Mouse (Mus musculus): ENCODE measurements at regions not wholly inside any gene's neighbourhood (a gene's known extent, or its start where the extent isn't known, plus 50 kb on each side); places are given as distances from the start of the nearest gene placed in this dataset.
"Not testable (repeated sequence)": the region's sequence is repeated elsewhere in the genome, so short reads cannot be mapped to it uniquely, and the experiment has no call there.

DNA sequence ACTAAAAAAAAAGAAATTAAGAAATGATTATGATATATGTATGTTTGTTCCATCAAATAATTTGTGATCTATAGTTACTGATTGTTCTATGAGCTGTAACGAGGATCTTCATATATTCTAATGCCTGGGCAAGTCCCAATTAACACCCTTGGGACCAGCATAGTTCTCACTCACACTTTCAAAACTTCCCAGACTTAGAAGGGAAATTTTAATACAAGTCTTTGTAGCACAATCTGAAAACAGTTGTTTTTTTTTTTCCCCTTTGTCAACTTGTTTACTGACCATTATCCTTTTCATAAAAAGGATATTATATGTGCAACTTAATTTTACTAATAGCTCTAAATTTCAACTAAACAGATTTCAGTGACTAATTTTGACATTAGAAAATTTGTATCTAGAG, 257.1 kb downstream of the Tpbg start:
- Histone ChIP-seq H3K27me3 (ENCODE audit: control insufficient read depth, insufficient read depth, low read length) (no peaks in the 10 kb centered on the region), H3K9ac (ENCODE audit: low read length) (no peak overlapping the region), H3K4me2 (ENCODE audit: low read depth, low read length, severe bottlenecking) (no peak overlapping the region), H3K36me3 (ENCODE audit: control insufficient read depth, insufficient read depth, low read length) (no peaks in the 10 kb centered on the region), H3K27ac (ENCODE audit: low read depth, low read length) (no peak overlapping the region), H3K4me1 (replicated peaks; ENCODE audit: control insufficient read depth, insufficient read depth, low read length) (no peaks in the 10 kb centered on the region), H3K4me3 (ENCODE audit: low read depth, low read length) (no peak overlapping the region), H3K9me3 (ENCODE audit: control insufficient read depth, low read length) (no peaks in the 10 kb centered on the region)
- WGBS: 84% methylated on average over 1 of the region's 1 CpGs
- ATAC-seq (replicated peaks; ENCODE audit: low FRiP score) (no peak), DNase-seq (ENCODE audit: low spot score) (no peak)

DNA sequence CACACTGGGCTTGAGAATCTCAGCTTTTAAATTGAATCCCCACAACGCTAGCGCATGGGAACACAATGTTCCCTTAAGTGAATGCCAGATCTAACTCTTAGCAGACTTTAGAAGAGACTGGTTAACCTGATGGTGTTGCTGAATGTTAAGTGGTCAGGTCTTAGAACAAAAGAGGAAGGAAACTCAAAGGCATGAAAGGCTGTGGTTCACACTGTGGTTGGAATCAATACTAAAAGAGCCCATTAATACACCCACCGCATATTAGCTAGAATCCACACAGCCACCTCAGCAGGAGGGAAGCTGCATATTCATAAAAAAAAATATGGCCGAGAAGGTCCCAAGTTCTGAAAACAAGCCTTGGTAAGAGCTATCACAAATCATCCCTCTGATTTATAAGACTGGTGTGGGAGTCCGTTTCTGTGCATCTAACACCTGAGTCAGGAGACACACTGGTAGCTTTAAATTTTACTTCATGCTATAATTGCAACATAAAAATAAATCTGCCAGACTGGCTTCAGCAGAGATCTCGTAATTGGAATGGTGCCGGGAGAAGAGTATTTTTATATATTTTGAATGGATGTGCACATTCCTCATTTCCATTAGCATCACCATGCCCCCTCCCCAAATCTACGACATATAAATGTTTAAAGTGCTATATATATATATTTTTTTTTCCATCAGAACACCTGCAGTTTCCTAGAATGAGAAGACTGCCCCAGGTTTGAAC, 259.3 kb downstream of the Tpbg start:
- no peak overlapping the region for H3K4me2 ChIP-seq (ENCODE audit: low read depth, low read length, severe bottlenecking)
- no peak overlapping the region for H3K27ac ChIP-seq (ENCODE audit: low read depth, low read length)
- no peaks in the 10 kb centered on the region for H3K36me3 ChIP-seq (ENCODE audit: control insufficient read depth, insufficient read depth, low read length)
- WGBS: 85% methylated on average over 8 of the region's 8 CpGs
- no peaks in the 10 kb centered on the region for H3K27me3 ChIP-seq (ENCODE audit: control insufficient read depth, insufficient read depth, low read length)
- H3K4me1 ChIP-seq (replicated peaks; ENCODE audit: control insufficient read depth, insufficient read depth, low read length): no peaks in the 10 kb centered on the region
- DNase-seq (ENCODE audit: low spot score) (no peak), ATAC-seq (replicated peaks; ENCODE audit: low FRiP score) (no peak)
- H3K4me3 ChIP-seq (ENCODE audit: low read depth, low read length): no peak overlapping the region
- no peak overlapping the region for H3K9ac ChIP-seq (ENCODE audit: low read length)
- no peaks in the 10 kb centered on the region for H3K9me3 ChIP-seq (ENCODE audit: control insufficient read depth, low read length)

DNA sequence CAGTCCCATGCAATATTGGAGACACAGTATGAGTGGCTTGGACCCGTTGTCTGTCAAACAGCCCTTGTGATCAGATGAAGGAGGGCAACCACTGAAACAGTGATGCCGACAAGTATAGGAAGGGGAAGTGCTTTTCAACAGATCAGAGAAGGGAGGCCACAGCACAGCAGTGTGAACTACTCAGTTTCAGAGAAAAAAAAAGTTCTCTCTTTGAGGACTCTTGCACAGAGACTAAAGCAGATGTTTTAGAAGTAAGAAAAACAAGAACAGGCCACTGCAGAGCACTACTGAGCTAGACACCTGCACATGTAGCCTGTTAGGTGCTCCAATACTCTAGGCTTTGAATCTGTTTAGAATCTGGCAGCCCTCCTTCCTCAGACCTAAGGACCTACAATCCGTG, 261.4 kb downstream of the Tpbg start:
- Histone ChIP-seq H3K4me2 (ENCODE audit: low read depth, low read length, severe bottlenecking) (no peak overlapping the region), H3K4me1 (replicated peaks; ENCODE audit: control insufficient read depth, insufficient read depth, low read length) (no peaks in the 10 kb centered on the region), H3K27me3 (ENCODE audit: control insufficient read depth, insufficient read depth, low read length) (no peaks in the 10 kb centered on the region), H3K27ac (ENCODE audit: low read depth, low read length) (no peak overlapping the region), H3K9ac (ENCODE audit: low read length) (no peak overlapping the region), H3K4me3 (ENCODE audit: low read depth, low read length) (no peak overlapping the region), H3K36me3 (ENCODE audit: control insufficient read depth, insufficient read depth, low read length) (no peaks in the 10 kb centered on the region), H3K9me3 (ENCODE audit: control insufficient read depth, low read length) (no peaks in the 10 kb centered on the region)
- ATAC-seq (replicated peaks; ENCODE audit: low FRiP score): no peak
- DNase-seq (ENCODE audit: low spot score): no peak
- 87% methylated on average over 3 of the region's 3 CpGs for WGBS

DNA sequence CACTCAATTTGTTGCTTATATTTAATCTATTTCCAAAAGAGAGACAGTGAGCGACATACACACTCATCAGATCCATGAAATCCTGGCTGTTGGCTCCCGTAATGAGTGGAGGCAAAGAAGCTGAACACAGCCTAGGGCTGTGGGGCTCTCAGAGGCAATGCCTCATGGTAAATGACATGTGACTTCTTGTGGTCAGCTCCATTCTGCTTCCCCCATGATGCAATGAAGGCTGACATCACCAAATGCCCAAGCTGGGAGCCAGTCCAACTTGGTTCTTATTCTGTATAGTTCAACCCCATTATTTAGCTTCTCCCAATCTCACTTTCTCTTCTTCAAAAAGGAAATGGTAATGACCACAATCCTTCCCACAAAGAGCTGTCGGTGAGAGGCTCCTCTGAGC, 262.5 kb downstream of the Tpbg start:
- H3K27ac ChIP-seq (ENCODE audit: low read depth, low read length): no peak overlapping the region
- no peaks in the 10 kb centered on the region for H3K9me3 ChIP-seq (ENCODE audit: control insufficient read depth, low read length)
- DNase-seq (ENCODE audit: low spot score) (no peak), ATAC-seq (replicated peaks; ENCODE audit: low FRiP score) (no peak)
- no peak overlapping the region for H3K4me2 ChIP-seq (ENCODE audit: low read depth, low read length, severe bottlenecking)
- no peaks in the 10 kb centered on the region for H3K36me3 ChIP-seq (ENCODE audit: control insufficient read depth, insufficient read depth, low read length)
- H3K4me1 ChIP-seq (replicated peaks; ENCODE audit: control insufficient read depth, insufficient read depth, low read length): no peaks in the 10 kb centered on the region
- WGBS: 89% methylated on average over 3 of the region's 3 CpGs
- no peak overlapping the region for H3K4me3 ChIP-seq (ENCODE audit: low read depth, low read length)
- H3K9ac ChIP-seq (ENCODE audit: low read length): no peak overlapping the region
- no peaks in the 10 kb centered on the region for H3K27me3 ChIP-seq (ENCODE audit: control insufficient read depth, insufficient read depth, low read length)

DNA sequence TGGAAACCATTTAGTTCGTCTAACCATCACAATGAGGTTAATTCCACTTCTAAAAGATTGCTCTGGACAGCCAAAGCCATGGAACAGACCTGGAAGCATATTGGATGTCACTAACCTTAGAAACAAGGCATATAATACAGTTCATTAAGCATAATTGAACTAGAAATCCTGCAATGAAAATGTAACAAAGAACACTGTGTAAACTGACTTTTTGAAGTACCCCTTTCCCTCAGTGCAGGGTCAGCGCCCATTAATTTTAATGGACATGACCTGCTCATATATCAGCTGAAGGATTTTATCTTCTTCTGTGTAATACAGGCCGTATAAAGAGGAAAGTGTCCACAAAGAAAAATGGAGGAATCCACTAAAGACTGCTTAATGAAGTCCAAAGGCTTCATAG, 263.7 kb downstream of the Tpbg start:
- Histone ChIP-seq H3K27ac (ENCODE audit: low read depth, low read length) (no peak overlapping the region), H3K27me3 (ENCODE audit: control insufficient read depth, insufficient read depth, low read length) (no peaks in the 10 kb centered on the region), H3K4me3 (ENCODE audit: low read depth, low read length) (no peak overlapping the region), H3K36me3 (ENCODE audit: control insufficient read depth, insufficient read depth, low read length) (no peaks in the 10 kb centered on the region), H3K4me2 (ENCODE audit: low read depth, low read length, severe bottlenecking) (no peak overlapping the region), H3K4me1 (replicated peaks; ENCODE audit: control insufficient read depth, insufficient read depth, low read length) (no peaks in the 10 kb centered on the region), H3K9ac (ENCODE audit: low read length) (no peak overlapping the region), H3K9me3 (ENCODE audit: control insufficient read depth, low read length) (no peaks in the 10 kb centered on the region)
- no peak for DNase-seq (ENCODE audit: low spot score)
- WGBS: 81% methylated on average over 3 of the region's 3 CpGs
- no peak for ATAC-seq (replicated peaks; ENCODE audit: low FRiP score)

DNA sequence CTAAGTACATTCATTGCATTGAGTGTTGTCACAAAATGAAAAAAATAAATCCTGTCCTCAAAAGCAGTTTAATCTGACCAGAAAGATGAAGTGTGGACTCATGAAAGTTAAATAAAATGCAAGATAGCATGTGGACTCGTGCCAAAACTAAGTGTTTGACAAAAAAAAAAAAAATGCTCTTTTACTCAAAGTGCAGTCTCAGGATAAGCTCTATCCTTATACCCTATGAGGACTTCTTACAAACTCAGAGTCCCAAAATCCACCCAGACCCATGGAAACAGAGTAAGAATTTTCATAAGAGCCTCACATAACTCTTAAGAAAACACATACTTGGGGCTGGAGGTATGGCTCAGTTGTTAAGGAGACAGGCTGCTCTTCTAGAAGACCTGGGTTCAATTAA, 267.7 kb downstream of the Tpbg start:
- H3K9ac ChIP-seq (ENCODE audit: low read length): no peak overlapping the region
- H3K4me1 ChIP-seq (replicated peaks; ENCODE audit: control insufficient read depth, insufficient read depth, low read length): no peaks in the 10 kb centered on the region
- H3K4me2 ChIP-seq (ENCODE audit: low read depth, low read length, severe bottlenecking): no peak overlapping the region
- no peaks in the 10 kb centered on the region for H3K27me3 ChIP-seq (ENCODE audit: control insufficient read depth, insufficient read depth, low read length)
- no peak overlapping the region for H3K27ac ChIP-seq (ENCODE audit: low read depth, low read length)
- no peaks in the 10 kb centered on the region for H3K36me3 ChIP-seq (ENCODE audit: control insufficient read depth, insufficient read depth, low read length)
- ATAC-seq (replicated peaks; ENCODE audit: low FRiP score) (no peak), DNase-seq (ENCODE audit: low spot score) (no peak)
- 77% methylated on average over 1 of the region's 1 CpGs for WGBS
- no peak overlapping the region for H3K4me3 ChIP-seq (ENCODE audit: low read depth, low read length)
- no peaks in the 10 kb centered on the region for H3K9me3 ChIP-seq (ENCODE audit: control insufficient read depth, low read length)

DNA sequence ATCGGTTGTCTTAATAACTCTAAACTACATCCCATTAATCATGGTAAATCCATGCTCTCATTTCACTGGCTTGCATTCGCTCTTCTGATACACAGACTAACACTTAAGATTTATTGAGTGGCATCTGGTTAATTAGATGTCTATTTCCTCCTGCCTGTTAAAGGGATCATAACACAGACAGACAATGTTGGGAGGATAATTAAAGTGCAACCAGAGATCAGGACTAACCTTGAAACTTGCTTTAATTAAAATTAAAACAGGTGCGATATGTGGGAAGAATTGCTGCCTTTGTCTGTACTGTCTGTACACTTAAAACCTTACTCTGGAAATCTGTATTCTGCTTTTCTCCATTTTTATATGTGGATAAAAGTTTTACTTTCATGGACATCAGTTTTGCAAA, 277.2 kb downstream of the Tpbg start:
- no peak for ATAC-seq (replicated peaks; ENCODE audit: low FRiP score)
- Histone ChIP-seq H3K4me3 (ENCODE audit: low read depth, low read length) (no peak overlapping the region), H3K9me3 (ENCODE audit: control insufficient read depth, low read length) (no peaks in the 10 kb centered on the region), H3K27me3 (ENCODE audit: control insufficient read depth, insufficient read depth, low read length) (no peaks in the 10 kb centered on the region), H3K4me1 (replicated peaks; ENCODE audit: control insufficient read depth, insufficient read depth, low read length) (no peaks in the 10 kb centered on the region), H3K9ac (ENCODE audit: low read length) (no peak overlapping the region), H3K27ac (ENCODE audit: low read depth, low read length) (no peak overlapping the region), H3K4me2 (ENCODE audit: low read depth, low read length, severe bottlenecking) (no peak overlapping the region), H3K36me3 (ENCODE audit: control insufficient read depth, insufficient read depth, low read length) (no peaks in the 10 kb centered on the region)
- WGBS: 84% methylated on average over 3 of the region's 3 CpGs
- no peak for DNase-seq (ENCODE audit: low spot score)

DNA sequence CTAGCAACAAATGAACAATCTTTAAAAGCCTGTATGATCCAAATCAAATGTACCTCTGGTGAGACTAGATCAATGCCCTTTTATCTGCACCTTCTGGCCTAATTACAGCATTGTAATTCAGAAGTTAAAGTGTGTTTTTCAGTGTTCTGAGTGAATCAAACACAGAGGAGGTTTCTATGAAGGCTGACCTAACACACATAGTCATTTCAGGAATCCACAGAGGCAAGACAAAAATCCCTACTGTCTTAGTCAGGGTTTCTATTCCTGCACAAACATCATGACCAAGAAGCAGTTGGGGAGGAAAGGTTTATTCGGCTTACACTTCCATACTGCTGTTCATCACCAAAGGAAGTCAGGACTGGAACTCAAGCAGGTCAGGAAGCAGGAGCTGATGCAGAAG, 293.4 kb downstream of the Tpbg start:
- H3K9ac ChIP-seq (ENCODE audit: low read length); H3K27ac ChIP-seq (ENCODE audit: low read depth, low read length); H3K27me3 ChIP-seq (ENCODE audit: control insufficient read depth, insufficient read depth, low read length); H3K4me3 ChIP-seq (ENCODE audit: low read depth, low read length); ATAC-seq (replicated peaks; ENCODE audit: low FRiP score); DNase-seq (ENCODE audit: low spot score); H3K36me3 ChIP-seq (ENCODE audit: control insufficient read depth, insufficient read depth, low read length); H3K4me2 ChIP-seq (ENCODE audit: low read depth, low read length, severe bottlenecking); H3K4me1 ChIP-seq (replicated peaks; ENCODE audit: control insufficient read depth, insufficient read depth, low read length); H3K9me3 ChIP-seq (ENCODE audit: control insufficient read depth, low read length): not testable (repeated sequence)
- 64% methylated on average over 1 of the region's 1 CpGs for WGBS

DNA sequence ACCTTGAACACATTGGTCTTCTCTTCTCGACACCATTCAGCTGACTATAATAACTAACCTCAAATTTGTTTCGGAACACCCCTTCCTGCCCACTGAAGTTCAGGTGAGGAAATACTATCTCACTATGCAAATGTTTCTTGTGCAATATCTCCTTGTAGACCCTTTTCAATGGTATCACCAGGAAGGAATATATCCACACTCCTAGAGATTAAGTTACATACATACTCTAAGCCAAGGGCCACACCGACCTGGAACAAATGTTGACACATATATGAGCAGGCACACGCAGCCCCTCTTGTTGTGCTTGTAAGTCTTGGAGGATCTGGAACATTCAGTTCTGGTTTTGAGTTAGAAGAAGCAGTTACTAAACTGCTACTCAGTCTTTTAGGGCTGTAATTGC, 303.7 kb downstream of the Tpbg start:
- 90% methylated on average over 4 of the region's 4 CpGs for WGBS
- ATAC-seq (replicated peaks; ENCODE audit: low FRiP score) (no peak), DNase-seq (ENCODE audit: low spot score) (no peak)
- H3K36me3 ChIP-seq (ENCODE audit: control insufficient read depth, insufficient read depth, low read length): no peaks in the 10 kb centered on the region
- no peaks in the 10 kb centered on the region for H3K27me3 ChIP-seq (ENCODE audit: control insufficient read depth, insufficient read depth, low read length)
- no peak overlapping the region for H3K4me3 ChIP-seq (ENCODE audit: low read depth, low read length)
- H3K27ac ChIP-seq (ENCODE audit: low read depth, low read length): no peak overlapping the region
- no peak overlapping the region for H3K9ac ChIP-seq (ENCODE audit: low read length)
- no peaks in the 10 kb centered on the region for H3K4me1 ChIP-seq (replicated peaks; ENCODE audit: control insufficient read depth, insufficient read depth, low read length)
- no peak overlapping the region for H3K4me2 ChIP-seq (ENCODE audit: low read depth, low read length, severe bottlenecking)
- no peaks in the 10 kb centered on the region for H3K9me3 ChIP-seq (ENCODE audit: control insufficient read depth, low read length)
